Mouse (Mus musculus) embryonic facial prominence, embryonic 14.5 days (tissue): ENCODE measurements around the gene Ctnna3. TPM values are rescaled to one million over a fixed set of nuclear protein-coding genes. Genes with fewer than 3 reads are reported as not detected.
A peak's percentile ranks its signal among the peaks of the same experiment; 100 is the strongest.

Source experiments
- ATAC-seq: fragments of 200-750 bp; cut with Nextera tagmentation; 2 replicates; pipeline ENCODE4 v1.8.0; 2017; ENCODE audit warnings: low read depth, moderate number of reproducible peaks, moderate TSS enrichment
- DNase-seq: peaks from one replicate; pipeline ENCODE4 v3.0.0-alpha.2; 2015; ENCODE audit warnings: low spot score
- H3K27ac ChIP-seq: fragments of 300-500 bp; sonication (generic); replicated peaks from 2 replicates; pipeline ENCODE4 v1.5.1; 2014; ENCODE audit warnings: low read depth, mild to moderate bottlenecking, low read length, moderate library complexity
- H3K27me3 ChIP-seq: fragments of 300-500 bp; sonication (generic); replicated peaks from 2 replicates; pipeline ENCODE4 v1.6.1; 2014; ENCODE audit warnings: low read length; ENCODE audit not compliant: control insufficient read depth, insufficient read depth
- H3K36me3 ChIP-seq: fragments of 300-500 bp; sonication (generic); 2 replicates; pipeline ENCODE4 v1.6.1; 2014; ENCODE audit warnings: low read length, mixed read lengths; ENCODE audit not compliant: control insufficient read depth, insufficient read depth
- H3K4me1 ChIP-seq: fragments of 300-500 bp; sonication (generic); 2 replicates; pipeline ENCODE4 v1.6.1; 2014; ENCODE audit warnings: antibody characterized with exemption, low read length; ENCODE audit not compliant: control insufficient read depth, insufficient read depth
- H3K4me2 ChIP-seq: fragments of 300-500 bp; sonication (generic); 2 replicates; pipeline ENCODE4 v1.6.1; 2014; ENCODE audit warnings: low read depth, mild to moderate bottlenecking, low read length, moderate library complexity, mixed read lengths
- H3K4me3 ChIP-seq: fragments of 300-500 bp; sonication (generic); 2 replicates; pipeline ENCODE4 v1.5.1; 2014; ENCODE audit warnings: low read depth, mild to moderate bottlenecking, low read length
- H3K9ac ChIP-seq: fragments of 300-500 bp; sonication (generic); 2 replicates; pipeline ENCODE4 v1.6.1; 2014; ENCODE audit warnings: low read depth, mild to moderate bottlenecking, low read length, moderate library complexity, mixed read lengths
- H3K9me3 ChIP-seq: fragments of 300-500 bp; sonication (generic); 2 replicates; pipeline ENCODE4 v1.6.1; 2016; ENCODE audit warnings: low read length; ENCODE audit not compliant: control insufficient read depth
- WGBS: fragments of 180-500 bp; shearing (Covaris S2); extraction: QIAGEN DNeasy Blood & Tissue Kit; methylation state at CpG from one replicate; pipeline ENCODE4 v1.1.7; 2014; 5-methylcytosine and 5-hydroxymethylcytosine counted together
- polyA plus RNA-seq: library from polyadenylated mRNA; unstranded; fragments of >200 nt; fragmentation: Nextera tagmentation; extraction: Ambion mirVana; gene quantifications from 2 replicates; pipeline ENCODE4 v1.2.1, GENCODE M21; 2014

Gene Ctnna3
- polyA plus RNA-seq, 1 experiment from 2014 or later, result 1.6 TPM

GRCm38 (mm10) chr10:63771656-63772055 is 341.8 kb downstream of the Ctnna3 start:
- H3K4me2 ChIP-seq, result no peak overlapping the region
- 84% methylated on average over 7 of the region's 7 CpGs for whole genome bisulfite sequencing
- DNase-seq (no peak), ATAC-seq (no peak)
- H3K9me3 ChIP-seq, result no peaks in the 10 kb centered on the region
- H3K36me3 ChIP-seq, result no peaks in the 10 kb centered on the region
- H3K9ac ChIP-seq, result no peak overlapping the region
- H3K4me3 ChIP-seq, result no peak overlapping the region
- H3K4me1 ChIP-seq, result no peaks in the 10 kb centered on the region
- no peaks in the 10 kb centered on the region for H3K27me3 ChIP-seq
- no peak overlapping the region for H3K27ac ChIP-seq

GRCm38 (mm10) chr10:63772074-63772473 is 342.2 kb downstream of the Ctnna3 start:
- 90% methylated on average over 10 of the region's 10 CpGs for WGBS
- H3K4me3 ChIP-seq, result no peak overlapping the region
- no peak overlapping the region for H3K27ac ChIP-seq
- no peak overlapping the region for H3K9ac ChIP-seq
- H3K9me3 ChIP-seq, result no peaks in the 10 kb centered on the region
- H3K36me3 ChIP-seq, result no peaks in the 10 kb centered on the region
- no peaks in the 10 kb centered on the region for H3K27me3 ChIP-seq
- no peak for ATAC-seq
- DNase-seq, result no peak
- no peaks in the 10 kb centered on the region for H3K4me1 ChIP-seq
- no peak overlapping the region for H3K4me2 ChIP-seq

GRCm38 (mm10) chr10:63781948-63782347 is 352.1 kb downstream of the Ctnna3 start:
- H3K4me1 ChIP-seq, result no peaks in the 10 kb centered on the region
- H3K9me3 ChIP-seq, result no peaks in the 10 kb centered on the region
- no peak overlapping the region for H3K9ac ChIP-seq
- no peaks in the 10 kb centered on the region for H3K27me3 ChIP-seq
- H3K36me3 ChIP-seq, result no peaks in the 10 kb centered on the region
- 31% methylated on average over 6 of the region's 6 CpGs for WGBS
- no peak overlapping the region for H3K4me3 ChIP-seq
- H3K4me2 ChIP-seq, result no peak overlapping the region
- H3K27ac ChIP-seq, result no peak overlapping the region
- no peak for ATAC-seq
- DNase-seq, result peak; percentile 55

- no peaks in the 10 kb centered on the region for H3K4me1 ChIP-seq
- H3K27me3 ChIP-seq, result no peaks in the 10 kb centered on the region
- H3K9me3 ChIP-seq, result no peaks in the 10 kb centered on the region
- H3K4me3 ChIP-seq, result no peak overlapping the region
- H3K9ac ChIP-seq, result no peak overlapping the region
- no peak overlapping the region for H3K27ac ChIP-seq
- H3K4me2 ChIP-seq, result no peak overlapping the region
- DNase-seq (peak; percentile 25), ATAC-seq (no peak)
- H3K36me3 ChIP-seq, result no peaks in the 10 kb centered on the region
- WGBS, result 71% methylated on average over 20 of the region's 20 CpGs
These were observed 355.1 kb downstream of the Ctnna3 start for GRCm38 (mm10) chr10:63784808-63785535.

- H3K27me3 ChIP-seq, result no peaks in the 10 kb centered on the region
- H3K9me3 ChIP-seq, result no peaks in the 10 kb centered on the region
- H3K4me1 ChIP-seq, result no peaks in the 10 kb centered on the region
- ATAC-seq (no peak), DNase-seq (peak; percentile 30)
- WGBS, result 74% methylated on average over 7 of the region's 7 CpGs
- H3K27ac ChIP-seq, result no peak overlapping the region
- H3K36me3 ChIP-seq, result no peaks in the 10 kb centered on the region
- H3K4me2 ChIP-seq, result no peak overlapping the region
- H3K9ac ChIP-seq, result no peak overlapping the region
- no peak overlapping the region for H3K4me3 ChIP-seq
These were observed 356.5 kb downstream of the Ctnna3 start for GRCm38 (mm10) chr10:63786390-63786789.

- Histone ChIP-seq H3K27ac (no peak overlapping the region), H3K4me3 (no peak overlapping the region), H3K4me1 (no peaks in the 10 kb centered on the region), H3K27me3 (no peaks in the 10 kb centered on the region), H3K4me2 (no peak overlapping the region), H3K36me3 (no peaks in the 10 kb centered on the region), H3K9ac (no peak overlapping the region), H3K9me3 (no peaks in the 10 kb centered on the region)
- DNase-seq, result no peak
- no peak for ATAC-seq
- WGBS, result 83% methylated on average over 6 of the region's 6 CpGs
These were observed 374.0 kb downstream of the Ctnna3 start for GRCm38 (mm10) chr10:63803909-63804308.

- no peak overlapping the region for H3K9ac ChIP-seq
- H3K27ac ChIP-seq, result no peak overlapping the region
- no peaks in the 10 kb centered on the region for H3K4me1 ChIP-seq
- no peak overlapping the region for H3K4me2 ChIP-seq
- no peaks in the 10 kb centered on the region for H3K27me3 ChIP-seq
- DNase-seq (no peak), ATAC-seq (no peak)
- WGBS, result 85% methylated on average over 6 of the region's 6 CpGs
- no peaks in the 10 kb centered on the region for H3K9me3 ChIP-seq
- H3K4me3 ChIP-seq, result no peak overlapping the region
- no peaks in the 10 kb centered on the region for H3K36me3 ChIP-seq
These were observed 375.7 kb downstream of the Ctnna3 start for GRCm38 (mm10) chr10:63805551-63805950.

GRCm38 (mm10) chr10:63806254-63806653 is 376.4 kb downstream of the Ctnna3 start:
- H3K27ac ChIP-seq, result no peak overlapping the region
- DNase-seq, result no peak
- no peaks in the 10 kb centered on the region for H3K9me3 ChIP-seq
- H3K4me3 ChIP-seq, result no peak overlapping the region
- WGBS, result 88% methylated on average over 1 of the region's 1 CpGs
- ATAC-seq, result no peak
- H3K36me3 ChIP-seq, result no peaks in the 10 kb centered on the region
- H3K9ac ChIP-seq, result no peak overlapping the region
- no peak overlapping the region for H3K4me2 ChIP-seq
- no peaks in the 10 kb centered on the region for H3K27me3 ChIP-seq
- no peaks in the 10 kb centered on the region for H3K4me1 ChIP-seq

- Histone ChIP-seq H3K36me3 (no peaks in the 10 kb centered on the region), H3K4me2 (no peak overlapping the region), H3K27me3 (no peaks in the 10 kb centered on the region), H3K9me3 (no peaks in the 10 kb centered on the region), H3K27ac (no peak overlapping the region), H3K4me3 (no peak overlapping the region), H3K9ac (no peak overlapping the region), H3K4me1 (no peaks in the 10 kb centered on the region)
- WGBS, result 29% methylated on average over 9 of the region's 9 CpGs
- ATAC-seq, result no peak
- DNase-seq, result peak; percentile 20
These were observed 380.2 kb downstream of the Ctnna3 start for GRCm38 (mm10) chr10:63810043-63810617.
